Mouse (Mus musculus) cerebellum, adult 2 months (tissue): Measurements from ENCODE around the gene Sorcs2. TPM values are rescaled to one million over a fixed set of nuclear protein-coding genes. Genes with fewer than 3 reads are reported as not detected.
A peak's percentile ranks its signal among the peaks of the same experiment; 100 is the strongest.

ENCODE experiments used
- DNase-seq, 2 experiments: peaks; one replicate each; pipeline ENCODE4 v3.0.0; 2021
- H3K27ac ChIP-seq: fragments of 200-500 bp; 2 replicates; pipeline ENCODE4 v1.5.1; 2012; ENCODE audit warnings: low read length, control low read depth, inconsistent platforms; ENCODE audit not compliant: insufficient read depth
- H3K27me3 ChIP-seq: fragments of 200-500 bp; 2 replicates; pipeline ENCODE4 v1.6.1; 2012; ENCODE audit warnings: inconsistent platforms, mild to moderate bottlenecking, low read length, moderate library complexity; ENCODE audit not compliant: control insufficient read depth, insufficient read depth
- H3K4me1 ChIP-seq: fragments of 200-500 bp; 2 replicates; pipeline ENCODE4 v1.6.1; 2011; ENCODE audit warnings: low read length; ENCODE audit not compliant: control insufficient read depth, insufficient read depth
- H3K4me3 ChIP-seq: fragments of 200-500 bp; replicated peaks from 2 replicates; pipeline ENCODE3; 2011; ENCODE audit warnings: mild to moderate bottlenecking, low read depth, low read length, control low read depth; ENCODE audit not compliant: insufficient read depth
- CTCF ChIP-seq: fragments of 200-500 bp; IDR thresholded peaks from 2 replicates; pipeline ENCODE4 v1.5.1; 2011; ENCODE audit warnings: low read depth, mild to moderate bottlenecking, control low read depth, low read length, moderate library complexity, borderline replicate concordance; ENCODE audit not compliant: insufficient read depth
- POLR2A ChIP-seq: fragments of 200-500 bp; IDR thresholded peaks from 2 replicates; pipeline ENCODE4 v1.6.1; 2011; ENCODE audit warnings: low read length, control low read depth, borderline replicate concordance; ENCODE audit not compliant: insufficient read depth
- WGBS: fragments of 180-500 bp; shearing (Covaris S2); methylation state at CpG from one replicate; pipeline ENCODE4 v1.1.7; 2018; 5-methylcytosine and 5-hydroxymethylcytosine counted together
- polyA plus RNA-seq: library from polyadenylated mRNA; depleted of rRNA; stranded (reverse); fragments of >200 nt; gene quantifications from 2 replicates; pipeline ENCODE4 v1.2.3, GENCODE M21; 2012

Sorcs2 gene
- polyA plus RNA-seq, 1 experiment: 8.7 TPM

DNA sequence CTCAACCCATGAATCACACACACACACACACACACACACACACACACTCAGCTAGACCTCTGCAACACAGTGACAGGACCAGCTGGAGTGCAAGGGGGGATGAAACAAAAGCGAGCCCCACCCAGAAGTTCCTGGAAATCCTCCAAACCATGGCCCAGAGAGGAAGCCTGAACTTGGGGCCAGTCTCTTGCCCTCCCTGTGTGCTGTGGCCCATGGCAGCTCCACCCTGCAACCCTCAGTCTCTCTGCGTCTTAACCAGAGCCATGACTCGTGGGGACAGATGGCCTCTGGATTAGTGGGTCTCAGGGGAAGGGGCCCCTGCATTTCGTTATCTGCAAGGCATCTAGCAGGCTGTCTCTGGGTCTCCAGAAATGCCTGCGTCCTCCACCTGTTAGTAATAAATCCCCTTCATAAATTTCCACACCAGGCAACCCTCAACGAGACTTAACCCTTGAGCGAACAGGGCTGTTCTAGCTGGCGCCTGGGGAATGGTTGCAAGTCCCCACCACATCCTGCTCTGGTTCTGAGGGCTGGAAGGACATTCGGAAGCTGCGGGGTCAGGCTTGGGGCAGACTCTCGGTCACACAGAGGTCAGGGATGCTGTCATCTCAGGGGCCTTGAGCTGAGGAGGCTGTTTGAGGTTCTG, 24.6 kb downstream of the Sorcs2 start:
- no peak for TF ChIP-seq POLR2A
- TF ChIP-seq CTCF: no peak
- DNase-seq: no peak
- Histone ChIP-seq H3K4me3 (no peak overlapping the region), H3K27me3 (no peaks in the 10 kb centered on the region), H3K4me1 (no peaks in the 10 kb centered on the region), H3K27ac (no peak overlapping the region)
- 56% methylated on average over 11 of the region's 11 CpGs for WGBS

DNA sequence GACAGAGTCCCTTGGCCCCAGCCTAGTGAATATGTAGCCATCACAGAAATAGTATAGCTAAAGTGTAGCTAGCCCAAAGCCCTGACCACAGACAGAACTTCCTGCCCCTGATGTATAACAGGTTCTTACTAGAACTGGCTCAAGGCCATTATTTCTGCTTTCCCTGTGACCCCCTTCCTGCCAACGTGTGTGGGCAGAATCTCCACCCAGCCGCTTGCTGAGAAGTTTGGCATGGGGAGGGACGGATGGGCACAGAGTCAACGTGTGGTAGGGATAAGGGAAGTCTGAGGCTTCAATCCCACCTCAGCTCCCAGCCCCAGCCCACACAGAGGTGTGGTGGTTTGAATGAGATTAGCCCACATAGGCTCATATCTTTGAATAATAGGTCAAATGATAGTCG, 26.2 kb downstream of the Sorcs2 start:
- no peak overlapping the region for H3K4me3 ChIP-seq
- no peaks in the 10 kb centered on the region for H3K4me1 ChIP-seq
- no peak for DNase-seq
- WGBS: 41% methylated on average over 5 of the region's 5 CpGs
- no peak overlapping the region for H3K27ac ChIP-seq
- no peak for TF ChIP-seq POLR2A
- TF ChIP-seq CTCF: no peak
- no peaks in the 10 kb centered on the region for H3K27me3 ChIP-seq

DNA sequence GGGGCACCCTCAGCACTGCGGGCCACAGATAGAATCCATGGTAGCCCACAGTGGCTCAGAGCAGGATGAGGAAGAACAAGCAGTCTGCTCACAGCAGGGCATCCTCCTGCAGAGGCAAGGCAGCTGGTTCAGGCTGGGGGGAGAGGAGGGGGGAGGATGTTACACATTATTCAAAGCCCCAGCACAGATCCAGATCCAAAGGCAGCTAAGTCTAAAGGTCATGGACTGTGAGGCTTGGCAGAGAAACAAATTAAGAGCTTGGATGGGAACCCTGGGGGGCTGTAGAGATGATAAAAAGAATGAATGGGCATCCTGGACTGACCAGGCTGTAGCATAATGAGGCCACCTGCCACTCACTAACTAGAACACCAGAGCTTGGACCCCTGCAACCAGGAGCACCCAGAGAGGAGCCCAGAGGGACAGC, 28.7 kb downstream of the Sorcs2 start:
- WGBS: 33% methylated on average over 1 of the region's 1 CpGs
- peak in 1 of 2 experiments; percentile 14 for DNase-seq
- TF ChIP-seq CTCF (no peak), POLR2A (no peak)
- no peak overlapping the region for H3K4me3 ChIP-seq
- no peak overlapping the region for H3K27ac ChIP-seq
- H3K27me3 ChIP-seq: no peaks in the 10 kb centered on the region
- H3K4me1 ChIP-seq: no peaks in the 10 kb centered on the region

DNA sequence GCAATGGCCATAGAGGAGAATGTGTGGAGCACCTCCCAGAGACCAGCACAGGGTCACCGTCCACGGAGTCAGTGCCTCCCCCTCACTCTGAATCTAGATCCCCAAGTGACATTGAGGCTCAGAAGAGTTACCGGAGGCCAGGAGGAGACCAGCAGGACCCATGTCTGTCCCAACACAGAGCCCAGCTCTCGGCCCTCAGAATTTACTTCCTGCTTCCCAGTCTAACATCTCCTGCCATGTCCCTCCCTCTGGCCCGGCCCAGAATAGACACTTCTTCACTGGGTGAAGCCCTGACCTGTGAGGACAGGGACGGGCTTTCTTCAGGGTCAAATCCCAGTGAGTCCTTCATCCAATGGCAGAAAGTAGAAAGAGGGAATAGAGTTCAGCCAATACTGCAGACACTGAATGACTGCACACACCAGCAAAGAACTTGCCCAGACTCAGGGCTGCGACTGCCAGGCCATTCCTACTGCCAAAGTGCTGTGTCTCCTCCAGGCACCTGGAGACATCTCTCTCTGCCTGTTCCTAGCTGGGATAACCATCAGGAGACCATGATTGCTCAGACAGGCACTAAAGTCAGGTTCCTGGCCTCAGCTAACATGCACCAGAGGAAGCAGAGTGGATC, 29.3 kb downstream of the Sorcs2 start:
- TF ChIP-seq CTCF (no peak), POLR2A (no peak)
- Histone ChIP-seq H3K27me3 (no peaks in the 10 kb centered on the region), H3K4me1 (no peaks in the 10 kb centered on the region), H3K27ac (no peak overlapping the region), H3K4me3 (no peak overlapping the region)
- DNase-seq: no peak
- WGBS: 74% methylated on average over 7 of the region's 7 CpGs

DNA sequence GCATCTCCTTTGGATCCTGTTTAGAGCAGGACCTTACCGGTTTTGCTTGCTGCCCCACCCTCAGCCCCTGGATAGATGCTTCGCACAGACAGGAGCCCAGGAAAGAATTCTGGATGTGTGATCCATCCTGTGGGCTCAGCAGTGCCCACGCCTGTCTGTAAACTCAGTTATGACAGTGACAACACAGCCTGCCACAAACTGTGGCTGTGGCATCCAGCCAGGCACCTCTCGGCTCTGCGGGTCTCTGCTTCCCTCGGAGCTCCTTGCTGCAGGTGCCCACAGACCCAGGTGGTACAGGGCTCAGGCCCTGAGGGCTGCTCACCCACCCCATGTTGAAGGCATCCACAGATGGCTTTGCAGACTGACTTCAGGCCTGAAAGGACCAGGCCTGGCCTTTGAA, 30.0 kb downstream of the Sorcs2 start:
- Histone ChIP-seq H3K4me3 (no peak overlapping the region), H3K27ac (no peak overlapping the region), H3K4me1 (no peaks in the 10 kb centered on the region), H3K27me3 (no peaks in the 10 kb centered on the region)
- TF ChIP-seq POLR2A: no peak
- no peak for TF ChIP-seq CTCF
- no peak for DNase-seq
- WGBS: 75% methylated on average over 6 of the region's 6 CpGs

DNA sequence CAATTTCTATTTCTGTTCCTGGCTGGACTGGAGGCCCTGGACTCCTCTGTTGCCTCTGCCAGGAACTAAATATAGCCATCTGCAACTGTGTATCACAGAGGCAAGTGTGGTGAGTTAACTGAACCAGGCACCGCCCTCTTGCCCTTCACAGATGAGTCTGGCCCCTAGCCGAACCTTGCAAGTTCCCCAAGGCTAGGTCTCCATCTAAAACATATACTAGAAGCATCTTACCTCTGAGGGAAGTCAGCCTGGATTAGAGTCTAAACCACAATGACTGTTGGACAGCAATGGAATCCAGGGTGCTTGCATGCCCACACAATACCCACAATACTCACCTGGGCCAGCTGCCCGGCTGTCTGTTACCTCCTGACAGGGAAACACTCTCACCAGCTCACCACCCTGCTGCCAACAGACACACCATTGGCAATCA, 30.7 kb downstream of the Sorcs2 start:
- Histone ChIP-seq H3K4me1 (no peaks in the 10 kb centered on the region), H3K27me3 (no peaks in the 10 kb centered on the region), H3K27ac (no peak overlapping the region), H3K4me3 (no peak overlapping the region)
- TF ChIP-seq POLR2A (no peak), CTCF (no peak)
- DNase-seq: no peak
- 38% methylated on average over 3 of the region's 3 CpGs for WGBS

DNA sequence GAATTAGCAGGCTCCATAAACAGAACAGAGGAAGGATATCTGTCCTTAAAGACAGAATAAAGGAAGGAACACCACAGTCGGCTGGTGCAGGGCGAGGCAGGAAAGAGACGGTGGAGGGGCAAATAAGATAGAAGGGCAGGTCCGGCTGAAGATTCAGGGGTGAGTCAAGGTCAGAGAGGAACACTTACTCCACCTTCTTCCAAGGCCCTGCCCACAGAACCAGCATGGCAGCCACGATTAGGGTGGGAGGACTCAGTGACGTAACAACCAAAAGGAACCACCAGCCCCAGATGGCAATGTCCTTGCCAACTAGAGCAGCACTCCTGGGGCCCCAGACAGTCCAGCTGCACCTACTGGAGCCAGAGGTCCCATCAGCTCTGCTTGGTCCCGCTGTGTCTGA, 36.2 kb downstream of the Sorcs2 start:
- TF ChIP-seq POLR2A (no peak), CTCF (no peak)
- DNase-seq: no peak
- H3K27me3 ChIP-seq: no peaks in the 10 kb centered on the region
- WGBS: 73% methylated on average over 7 of the region's 7 CpGs
- no peak overlapping the region for H3K4me3 ChIP-seq
- H3K27ac ChIP-seq: no peak overlapping the region
- H3K4me1 ChIP-seq: no peaks in the 10 kb centered on the region; the same call in 1 of the 2 replicates

DNA sequence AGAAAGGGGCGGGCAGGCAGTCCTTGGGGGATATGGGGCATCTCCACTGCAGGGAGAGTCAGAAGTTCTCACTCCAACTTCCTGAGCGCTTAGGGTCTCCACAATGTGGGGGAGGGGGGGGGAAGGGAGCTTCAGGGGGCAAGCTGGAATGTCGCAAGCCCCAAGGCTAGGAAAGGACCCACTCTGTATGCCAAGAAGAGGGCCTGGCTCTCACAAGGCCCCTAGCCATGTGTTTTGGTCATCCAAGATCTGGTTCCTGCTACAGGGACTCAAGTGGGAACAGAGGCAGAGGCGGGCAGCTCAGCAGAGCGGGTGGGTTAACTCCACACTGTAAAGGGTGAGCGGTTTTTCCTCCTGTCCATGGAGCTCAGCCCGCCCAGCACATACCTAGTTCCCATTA, 37.6 kb downstream of the Sorcs2 start:
- no peak for DNase-seq
- WGBS: 78% methylated on average over 7 of the region's 7 CpGs
- Histone ChIP-seq H3K4me3 (no peak overlapping the region), H3K27ac (no peak overlapping the region), H3K4me1 (no peaks in the 10 kb centered on the region; the same call in 1 of the 2 replicates), H3K27me3 (no peaks in the 10 kb centered on the region)
- TF ChIP-seq CTCF: no peak
- TF ChIP-seq POLR2A: no peak
